Mouse (Mus musculus): ENCODE measurements around the gene Naa60.

- TF ChIP-seq CTCF (IDR thresholded peaks at IDR 0.05; ENCODE audit: extremely low read depth, insufficient read depth, low read length) (no peak), POLR2A (IDR thresholded peaks at IDR 0.05; ENCODE audit: extremely low read depth, insufficient read depth, low read length) (no peak)
Observed at GRCm38 (mm10) chr16:3830588-3831109, 41.5 kb upstream of the Naa60 start, which contains the start of gene Olfr15.
